Mouse (Mus musculus) midbrain, embryonic 16.5 days (tissue): Measurements from ENCODE around the gene Svep1. TPM values are rescaled to one million over a fixed set of nuclear protein-coding genes. Genes with fewer than 3 reads are reported as not detected.

ENCODE experiments used
- ATAC-seq: fragments of 200-750 bp; cut with Nextera tagmentation; 2 replicates; pipeline ENCODE4 v1.8.0; 2017; ENCODE audit warnings: moderate TSS enrichment
- H3K27ac ChIP-seq: fragments of 300-500 bp; sonication (generic); 2 replicates; pipeline ENCODE4 v1.5.1; 2014; ENCODE audit warnings: mild to moderate bottlenecking, low read length, mixed read lengths
- H3K27me3 ChIP-seq: fragments of 300-500 bp; sonication (generic); 2 replicates; pipeline ENCODE4 v1.6.1; 2014; ENCODE audit warnings: low read depth, low read length, mixed read lengths; ENCODE audit not compliant: control insufficient read depth, insufficient read depth
- H3K36me3 ChIP-seq: fragments of 300-500 bp; sonication (generic); 2 replicates; pipeline ENCODE4 v1.6.1; 2014; ENCODE audit warnings: mild to moderate bottlenecking, low read length, moderate library complexity, mixed read lengths; ENCODE audit not compliant: control insufficient read depth, insufficient read depth
- H3K4me1 ChIP-seq: fragments of 300-500 bp; sonication (generic); 2 replicates; pipeline ENCODE4 v1.6.1; 2014; ENCODE audit warnings: mild to moderate bottlenecking, low read length, mixed read lengths; ENCODE audit not compliant: control insufficient read depth, insufficient read depth
- H3K4me2 ChIP-seq: fragments of 300-500 bp; sonication (generic); 2 replicates; pipeline ENCODE4 v1.6.1; 2014; ENCODE audit warnings: mild to moderate bottlenecking, low read length, mixed read lengths
- H3K4me3 ChIP-seq: fragments of 300-500 bp; sonication (generic); 2 replicates; pipeline ENCODE4 v1.5.1; 2014; ENCODE audit warnings: low read depth, mild to moderate bottlenecking, low read length, moderate library complexity, mixed read lengths
- H3K9ac ChIP-seq: fragments of 300-500 bp; sonication (generic); 2 replicates; pipeline ENCODE4 v1.6.1; 2014; ENCODE audit warnings: low read depth, low read length, mixed read lengths
- H3K9me3 ChIP-seq: fragments of 300-500 bp; sonication (generic); replicated peaks from 2 replicates; pipeline ENCODE4 v1.6.1; 2014; ENCODE audit warnings: mild to moderate bottlenecking, low read length, mixed read lengths; ENCODE audit not compliant: control insufficient read depth, poor library complexity, severe bottlenecking
- WGBS: fragments of 180-500 bp; shearing (Covaris S2); extraction: QIAGEN DNeasy Blood & Tissue Kit; methylation state at CpG from one replicate; pipeline ENCODE4 v1.1.7; 2014; 5-methylcytosine and 5-hydroxymethylcytosine counted together
- polyA plus RNA-seq: library from polyadenylated mRNA; unstranded; fragments of >200 nt; fragmentation: Nextera tagmentation; extraction: Ambion mirVana; gene quantifications from 2 replicates; pipeline ENCODE4 v1.2.1, GENCODE M21; 2015

Svep1 gene
- polyA plus RNA-seq, 1 experiment from 2014 or later = 0.94 TPM

GRCm38 (mm10) chr4:58161901-58162300 is 44.8 kb downstream of the Svep1 start:
- no peaks in the 10 kb centered on the region for H3K36me3 ChIP-seq
- no peak overlapping the region for H3K4me2 ChIP-seq
- no peak overlapping the region for H3K4me3 ChIP-seq
- no peaks in the 10 kb centered on the region for H3K4me1 ChIP-seq
- H3K27ac ChIP-seq = no peak overlapping the region
- WGBS = 83% methylated on average over 2 of the region's 2 CpGs
- no peak for ATAC-seq
- H3K9me3 ChIP-seq = no peaks in the 10 kb centered on the region
- no peaks in the 10 kb centered on the region for H3K27me3 ChIP-seq
- H3K9ac ChIP-seq = no peak overlapping the region

GRCm38 (mm10) chr4:58159564-58159963 is 47.1 kb downstream of the Svep1 start:
- 44% methylated on average over 1 of the region's 1 CpGs for WGBS
- no peak overlapping the region for H3K4me2 ChIP-seq
- no peaks in the 10 kb centered on the region for H3K4me1 ChIP-seq
- H3K27ac ChIP-seq = no peak overlapping the region
- ATAC-seq = no peak
- H3K9ac ChIP-seq = no peak overlapping the region
- H3K9me3 ChIP-seq = no peaks in the 10 kb centered on the region
- no peaks in the 10 kb centered on the region for H3K36me3 ChIP-seq
- H3K4me3 ChIP-seq = no peak overlapping the region
- no peaks in the 10 kb centered on the region for H3K27me3 ChIP-seq

- Histone ChIP-seq H3K9ac (no peak overlapping the region), H3K27ac (no peak overlapping the region)
Measured at GRCm38 (mm10) chr4:58150301-58150700, 56.4 kb downstream of the Svep1 start.

GRCm38 (mm10) chr4:58149186-58149585 is 57.5 kb downstream of the Svep1 start:
- 63% methylated on average over 1 of the region's 1 CpGs for WGBS

More at GRCm38 (mm10) chr4:58150301-58150700, 56.4 kb downstream of the Svep1 start:
- Histone ChIP-seq H3K27me3 (no peaks in the 10 kb centered on the region), H3K36me3 (no peaks in the 10 kb centered on the region), H3K9me3 (no peaks in the 10 kb centered on the region), H3K4me1 (no peaks in the 10 kb centered on the region), H3K4me3 (no peak overlapping the region), H3K4me2 (no peak overlapping the region)
- no peak for ATAC-seq
- WGBS = 80% methylated on average over 3 of the region's 3 CpGs

GRCm38 (mm10) chr4:58148547-58148946 is 58.1 kb downstream of the Svep1 start:
- ATAC-seq = no peak
- Histone ChIP-seq H3K4me1 (no peaks in the 10 kb centered on the region), H3K4me2 (no peak overlapping the region), H3K9ac (no peak overlapping the region), H3K4me3 (no peak overlapping the region), H3K27ac (no peak overlapping the region), H3K27me3 (no peaks in the 10 kb centered on the region), H3K9me3 (no peaks in the 10 kb centered on the region), H3K36me3 (no peaks in the 10 kb centered on the region)

More at GRCm38 (mm10) chr4:58149186-58149585, 57.5 kb downstream of the Svep1 start:
- H3K4me3 ChIP-seq = no peak overlapping the region
- no peaks in the 10 kb centered on the region for H3K4me1 ChIP-seq
- H3K27me3 ChIP-seq = no peaks in the 10 kb centered on the region
- H3K4me2 ChIP-seq = no peak overlapping the region
- no peak for ATAC-seq
- H3K9ac ChIP-seq = no peak overlapping the region
- H3K27ac ChIP-seq = no peak overlapping the region
- H3K36me3 ChIP-seq = no peaks in the 10 kb centered on the region
- H3K9me3 ChIP-seq = no peaks in the 10 kb centered on the region

GRCm38 (mm10) chr4:58146676-58147075 is 60.0 kb downstream of the Svep1 start:
- 100% methylated on average over 2 of the region's 2 CpGs for WGBS
- no peak overlapping the region for H3K27ac ChIP-seq
- no peaks in the 10 kb centered on the region for H3K4me1 ChIP-seq
- ATAC-seq = no peak
- H3K36me3 ChIP-seq = no peaks in the 10 kb centered on the region
- H3K9ac ChIP-seq = no peak overlapping the region
- H3K27me3 ChIP-seq = no peaks in the 10 kb centered on the region
- no peaks in the 10 kb centered on the region for H3K9me3 ChIP-seq
- H3K4me2 ChIP-seq = no peak overlapping the region
- H3K4me3 ChIP-seq = no peak overlapping the region

GRCm38 (mm10) chr4:58139764-58140556 is 66.7 kb downstream of the Svep1 start:
- no peak for ATAC-seq
- H3K36me3 ChIP-seq = no peaks in the 10 kb centered on the region
- H3K9ac ChIP-seq = no peak overlapping the region
- H3K4me3 ChIP-seq = no peak overlapping the region
- no peaks in the 10 kb centered on the region for H3K9me3 ChIP-seq
- H3K4me1 ChIP-seq = no peaks in the 10 kb centered on the region
- H3K27me3 ChIP-seq = no peaks in the 10 kb centered on the region
- H3K27ac ChIP-seq = no peak overlapping the region
- H3K4me2 ChIP-seq = no peak overlapping the region
- WGBS = 81% methylated on average over 8 of the region's 8 CpGs

- H3K4me3 ChIP-seq = no peak overlapping the region
- no peaks in the 10 kb centered on the region for H3K27me3 ChIP-seq
- no peaks in the 10 kb centered on the region for H3K4me1 ChIP-seq
- H3K36me3 ChIP-seq = no peaks in the 10 kb centered on the region
- no peak overlapping the region for H3K9ac ChIP-seq
- H3K27ac ChIP-seq = no peak overlapping the region
- 45% methylated on average over 6 of the region's 6 CpGs for WGBS
- no peak overlapping the region for H3K4me2 ChIP-seq
- no peak for ATAC-seq
- H3K9me3 ChIP-seq = no peaks in the 10 kb centered on the region
Measured at GRCm38 (mm10) chr4:58139241-58139640, 67.4 kb downstream of the Svep1 start.

- Histone ChIP-seq H3K4me1 (no peaks in the 10 kb centered on the region), H3K9ac (no peak overlapping the region), H3K27me3 (no peaks in the 10 kb centered on the region), H3K4me3 (no peak overlapping the region), H3K27ac (no peak overlapping the region), H3K36me3 (no peaks in the 10 kb centered on the region), H3K4me2 (no peak overlapping the region), H3K9me3 (no peaks in the 10 kb centered on the region)
- ATAC-seq = no peak
- 29% methylated on average over 1 of the region's 1 CpGs for WGBS
Measured at GRCm38 (mm10) chr4:58133610-58134309, 72.9 kb downstream of the Svep1 start.
